Mouse (Mus musculus) hindbrain, embryonic 14.5 days (tissue): ENCODE data around the gene Slc27a2. TPM values are rescaled to one million over a fixed set of nuclear protein-coding genes. Genes with fewer than 3 reads are reported as not detected.

ENCODE experiments used
- ATAC-seq: fragments of 200-750 bp; cut with Nextera tagmentation; 2 replicates; pipeline ENCODE4 v1.8.0; 2017; ENCODE audit warnings: moderate number of reproducible peaks, mild to moderate bottlenecking, moderate TSS enrichment, moderate library complexity; ENCODE audit not compliant: low FRiP score
- DNase-seq: peaks from one replicate; pipeline ENCODE4 v3.0.0-alpha.2; 2015; ENCODE audit warnings: low spot score
- H3K27ac ChIP-seq: fragments of 300-500 bp; sonication (generic); 2 replicates; pipeline ENCODE4 v1.5.1; 2014; ENCODE audit warnings: mild to moderate bottlenecking, moderate library complexity
- H3K27me3 ChIP-seq: fragments of 300-500 bp; sonication (generic); 2 replicates; pipeline ENCODE4 v1.6.1; 2014; ENCODE audit warnings: mild to moderate bottlenecking, low read length, mixed read lengths; ENCODE audit not compliant: control insufficient read depth, insufficient read depth
- H3K36me3 ChIP-seq: fragments of 300-500 bp; sonication (generic); replicated peaks from 2 replicates; pipeline ENCODE4 v1.6.1; 2014; ENCODE audit not compliant: control insufficient read depth, insufficient read depth
- H3K4me1 ChIP-seq: fragments of 300-500 bp; sonication (generic); replicated peaks from 2 replicates; pipeline ENCODE4 v1.6.1; 2014; ENCODE audit warnings: antibody characterized with exemption, low read length, mixed read lengths; ENCODE audit not compliant: control insufficient read depth, insufficient read depth
- H3K4me2 ChIP-seq: fragments of 300-500 bp; sonication (generic); replicated peaks from 2 replicates; pipeline ENCODE4 v1.6.1; 2014; ENCODE audit warnings: mild to moderate bottlenecking, moderate library complexity
- H3K4me3 ChIP-seq: fragments of 300-500 bp; sonication (generic); replicated peaks from 2 replicates; pipeline ENCODE4 v1.5.1; 2014; ENCODE audit warnings: mild to moderate bottlenecking, low read length
- H3K9ac ChIP-seq: fragments of 300-500 bp; sonication (generic); 2 replicates; pipeline ENCODE4 v1.6.1; 2014
- H3K9me3 ChIP-seq: fragments of 300-500 bp; sonication (generic); 2 replicates; pipeline ENCODE4 v1.6.1; 2016; ENCODE audit warnings: low read length; ENCODE audit not compliant: control insufficient read depth
- WGBS: fragments of 180-500 bp; shearing (Covaris S2); extraction: QIAGEN DNeasy Blood & Tissue Kit; methylation state at CpG from one replicate; pipeline ENCODE4 v1.1.7; 2014; 5-methylcytosine and 5-hydroxymethylcytosine counted together
- polyA plus RNA-seq: library from polyadenylated mRNA; unstranded; fragments of >200 nt; fragmentation: Nextera tagmentation; extraction: Ambion mirVana; gene quantifications from 2 replicates; pipeline ENCODE4 v1.2.1, GENCODE M21; 2014

Slc27a2 gene
- polyA plus RNA-seq, 1 experiment from 2014 or later: 9.7 TPM

DNA sequence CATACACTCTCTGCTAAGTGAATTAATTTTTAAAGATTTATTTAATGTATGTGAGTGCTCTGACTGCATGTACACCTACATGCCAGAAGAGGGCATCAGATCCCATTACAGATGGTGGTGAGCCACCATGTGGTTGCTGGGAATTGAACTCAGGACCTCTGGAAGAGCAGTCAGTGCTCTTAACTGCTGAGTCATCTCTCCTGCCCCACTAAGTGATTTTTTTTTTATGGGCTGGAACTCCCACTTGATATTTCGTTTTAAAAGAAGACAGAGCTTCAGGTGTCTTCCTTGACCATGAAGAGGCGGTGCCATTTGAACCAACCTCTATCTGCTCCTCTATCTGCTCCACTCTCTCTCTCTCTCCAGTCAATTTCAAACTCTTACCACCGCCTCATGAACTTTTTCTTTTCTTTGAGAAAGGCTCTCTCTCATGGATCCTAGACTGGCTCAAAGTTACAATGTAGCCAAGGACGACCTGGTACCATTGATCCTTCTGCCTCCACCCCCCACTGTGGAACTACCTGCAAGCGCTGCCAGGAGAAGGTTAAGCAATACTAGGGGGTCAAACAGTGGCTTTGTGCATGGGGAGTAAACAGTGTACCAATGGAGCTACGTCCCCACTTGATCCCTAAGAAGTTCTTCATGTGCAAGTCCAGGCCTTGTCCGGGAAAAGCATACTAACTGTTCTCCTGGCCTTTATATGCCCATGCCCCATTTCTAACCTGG lies 44.3 kb downstream of the Slc27a2 start:
- no peak overlapping the region for H3K9ac ChIP-seq
- no peaks in the 10 kb centered on the region for H3K27me3 ChIP-seq
- no peaks in the 10 kb centered on the region for H3K9me3 ChIP-seq
- H3K36me3 ChIP-seq: no peaks in the 10 kb centered on the region
- 93% methylated on average over 7 of the region's 7 CpGs for WGBS
- H3K4me1 ChIP-seq: no peaks in the 10 kb centered on the region
- no peak for DNase-seq
- ATAC-seq: no peak
- H3K4me3 ChIP-seq: no peak overlapping the region
- no peak overlapping the region for H3K4me2 ChIP-seq
- no peak overlapping the region for H3K27ac ChIP-seq

- no peaks in the 10 kb centered on the region for H3K9me3 ChIP-seq
- no peak overlapping the region for H3K27ac ChIP-seq
- H3K4me1 ChIP-seq: no peaks in the 10 kb centered on the region
- H3K4me3 ChIP-seq: no peak overlapping the region
- no peak for DNase-seq
- no peaks in the 10 kb centered on the region for H3K27me3 ChIP-seq
- 81% methylated on average over 20 of the region's 20 CpGs for WGBS
- H3K36me3 ChIP-seq: no peaks in the 10 kb centered on the region
- no peak overlapping the region for H3K9ac ChIP-seq
- no peak overlapping the region for H3K4me2 ChIP-seq
- no peak for ATAC-seq
These were observed 45.4 kb downstream of the Slc27a2 start for GRCm38 (mm10) chr2:126597279-126598241.

DNA sequence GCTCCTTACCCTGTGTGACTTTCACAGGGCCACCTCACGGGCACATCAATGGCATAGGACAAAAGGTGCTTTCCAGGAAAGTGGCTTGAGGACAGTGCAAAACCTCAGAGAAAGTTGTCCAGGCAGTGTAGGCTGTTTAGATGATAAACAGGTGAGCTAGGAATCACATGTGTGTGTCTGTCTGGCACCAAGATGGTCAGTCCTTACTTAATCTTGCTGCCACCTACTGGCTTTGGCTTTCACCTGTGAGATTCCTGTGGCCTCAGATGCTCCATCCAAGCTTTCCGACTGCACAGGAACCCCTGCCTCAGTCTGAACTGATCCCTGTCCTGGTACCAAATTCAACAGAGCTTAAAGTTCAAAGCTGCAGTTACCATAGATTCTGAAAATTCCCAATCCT lies 46.2 kb downstream of the Slc27a2 start:
- 53% methylated on average over 2 of the region's 2 CpGs for WGBS
- no peak overlapping the region for H3K4me3 ChIP-seq
- no peak overlapping the region for H3K4me2 ChIP-seq
- H3K27me3 ChIP-seq: no peaks in the 10 kb centered on the region
- no peaks in the 10 kb centered on the region for H3K9me3 ChIP-seq
- no peaks in the 10 kb centered on the region for H3K4me1 ChIP-seq
- H3K27ac ChIP-seq: no peak overlapping the region
- ATAC-seq (no peak), DNase-seq (no peak)
- H3K36me3 ChIP-seq: no peaks in the 10 kb centered on the region
- H3K9ac ChIP-seq: no peak overlapping the region

GRCm38 (mm10) chr2:126599005-126599404 lies 46.8 kb downstream of the Slc27a2 start:
- no peaks in the 10 kb centered on the region for H3K27me3 ChIP-seq
- 15% methylated on average over 3 of the region's 3 CpGs for WGBS
- H3K36me3 ChIP-seq: no peaks in the 10 kb centered on the region
- H3K4me3 ChIP-seq: no peak overlapping the region
- H3K9ac ChIP-seq: no peak overlapping the region
- no peaks in the 10 kb centered on the region for H3K9me3 ChIP-seq
- ATAC-seq: no peak
- H3K4me1 ChIP-seq: no peaks in the 10 kb centered on the region
- no peak overlapping the region for H3K4me2 ChIP-seq
- no peak overlapping the region for H3K27ac ChIP-seq
- no peak for DNase-seq

DNA sequence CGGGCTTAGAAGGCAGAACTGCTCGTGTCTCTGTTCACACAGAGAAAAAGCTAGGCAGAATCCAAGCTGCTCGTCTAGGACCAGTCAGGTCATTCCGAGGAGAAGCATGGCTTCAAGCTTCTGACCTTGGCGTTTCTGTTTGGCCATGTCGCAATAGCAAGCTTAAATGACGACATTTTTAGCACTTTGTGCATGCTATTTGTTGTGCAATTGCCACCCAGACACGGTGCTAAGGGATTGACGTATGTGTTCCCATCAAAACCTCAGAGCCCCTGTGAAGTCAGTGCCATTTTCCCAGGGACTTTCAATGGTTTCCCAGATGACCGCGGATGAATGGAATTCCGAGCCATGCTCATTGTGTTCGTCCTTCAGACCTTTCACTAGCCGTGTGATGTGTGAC lies 48.3 kb downstream of the Slc27a2 start:
- no peak overlapping the region for H3K4me2 ChIP-seq
- H3K9me3 ChIP-seq: no peaks in the 10 kb centered on the region
- ATAC-seq (no peak), DNase-seq (no peak)
- H3K27ac ChIP-seq: no peak overlapping the region
- WGBS: 76% methylated on average over 14 of the region's 14 CpGs
- H3K4me1 ChIP-seq: no peaks in the 10 kb centered on the region
- H3K27me3 ChIP-seq: no peaks in the 10 kb centered on the region
- no peaks in the 10 kb centered on the region for H3K36me3 ChIP-seq
- H3K4me3 ChIP-seq: no peak overlapping the region
- no peak overlapping the region for H3K9ac ChIP-seq

DNA sequence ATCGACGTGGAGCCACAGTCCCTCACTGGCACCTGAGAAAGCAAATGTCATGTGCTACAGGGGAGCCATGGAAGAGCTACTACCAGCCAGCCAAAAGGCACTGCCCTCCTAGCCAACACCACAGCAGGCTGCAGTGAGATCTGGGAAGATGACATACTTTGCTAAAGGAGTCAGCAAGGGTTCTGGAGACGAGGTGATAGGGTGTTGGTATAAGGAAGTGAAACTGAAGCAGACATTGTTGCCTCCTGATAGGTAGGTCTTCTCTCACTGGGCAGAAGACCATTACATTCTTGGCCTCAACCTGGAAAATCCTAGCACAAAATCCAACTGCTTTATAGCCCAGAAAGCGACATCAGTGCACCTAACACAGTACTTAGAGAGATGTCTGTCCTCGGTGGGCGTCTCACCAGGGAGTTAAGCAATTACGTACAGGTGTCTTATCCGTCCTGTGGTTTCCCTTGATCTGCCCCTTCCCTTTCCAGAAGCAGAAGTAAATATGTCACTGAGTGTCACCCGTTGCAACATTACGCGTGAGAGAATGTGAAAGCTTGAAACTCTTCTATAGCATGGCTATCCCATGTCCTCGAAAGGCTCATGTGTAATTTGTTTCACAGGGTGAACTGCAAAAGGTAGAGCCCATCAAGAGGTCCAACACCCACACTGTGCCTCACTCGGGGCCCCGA lies 49.9 kb downstream of the Slc27a2 start:
- H3K4me3 ChIP-seq: no peak overlapping the region
- 89% methylated on average over 14 of the region's 14 CpGs for WGBS
- ATAC-seq: no peak
- no peaks in the 10 kb centered on the region for H3K4me1 ChIP-seq
- H3K9me3 ChIP-seq: no peaks in the 10 kb centered on the region
- no peak overlapping the region for H3K4me2 ChIP-seq
- no peaks in the 10 kb centered on the region for H3K36me3 ChIP-seq
- no peak for DNase-seq
- no peak overlapping the region for H3K27ac ChIP-seq
- no peaks in the 10 kb centered on the region for H3K27me3 ChIP-seq
- no peak overlapping the region for H3K9ac ChIP-seq

DNA sequence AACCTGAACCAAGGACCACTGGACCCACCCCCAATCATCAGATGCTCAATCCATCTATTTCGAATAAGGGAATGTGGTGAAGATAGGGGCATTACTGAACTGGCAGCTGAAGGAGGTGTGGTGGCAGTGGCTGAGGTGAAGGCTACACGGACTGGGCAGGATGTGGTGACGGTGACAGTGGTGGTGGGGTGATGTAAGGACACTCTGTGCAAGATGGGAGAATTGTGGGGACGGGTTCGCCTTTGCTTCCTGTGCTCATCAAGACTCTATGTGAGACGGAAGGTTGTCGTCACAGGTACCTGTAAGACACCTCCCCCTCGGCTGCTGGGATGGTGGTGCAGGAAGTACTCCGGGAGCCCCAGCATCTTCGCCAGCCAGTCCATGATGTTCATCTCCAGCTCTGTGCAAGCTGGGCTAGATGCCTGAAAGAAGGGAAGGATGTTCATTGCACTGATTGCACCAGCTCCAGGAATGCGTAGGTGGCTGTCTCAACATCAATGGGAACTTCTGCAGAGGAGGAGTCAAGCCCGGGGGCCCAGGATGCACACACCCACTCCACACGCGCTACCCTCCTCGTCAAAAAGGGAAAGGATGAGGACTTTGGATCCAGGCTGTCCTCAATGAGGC lies 54.0 kb downstream of the Slc27a2 start:
- ATAC-seq (no peak), DNase-seq (no peak)
- 84% methylated on average over 15 of the region's 15 CpGs for WGBS
- Histone ChIP-seq H3K27ac (no peak overlapping the region), H3K9ac (no peak overlapping the region), H3K9me3 (no peaks in the 10 kb centered on the region), H3K4me1 (no peaks in the 10 kb centered on the region), H3K4me2 (no peak overlapping the region), H3K4me3 (no peak overlapping the region), H3K36me3 (no peaks in the 10 kb centered on the region), H3K27me3 (no peaks in the 10 kb centered on the region)

GRCm38 (mm10) chr2:126606688-126607062 lies 54.5 kb downstream of the Slc27a2 start:
- H3K9ac ChIP-seq: no peak overlapping the region
- H3K27ac ChIP-seq: no peak overlapping the region
- no peak overlapping the region for H3K4me3 ChIP-seq
- no peaks in the 10 kb centered on the region for H3K36me3 ChIP-seq
- ATAC-seq: no peak
- no peak overlapping the region for H3K4me2 ChIP-seq
- H3K27me3 ChIP-seq: no peaks in the 10 kb centered on the region
- 78% methylated on average over 4 of the region's 4 CpGs for WGBS
- DNase-seq: no peak
- H3K4me1 ChIP-seq: no peaks in the 10 kb centered on the region
- no peaks in the 10 kb centered on the region for H3K9me3 ChIP-seq
